Mouse (Mus musculus): ENCODE results near the gene Snrnp35. TPM values are rescaled to one million over a fixed set of nuclear protein-coding genes. Genes with fewer than 3 reads are reported as not detected.

Gene Snrnp35
- total and polyA plus RNA-seq, 2 experiments from 2014 or later = 4.4 to 14.0 TPM

DNA sequence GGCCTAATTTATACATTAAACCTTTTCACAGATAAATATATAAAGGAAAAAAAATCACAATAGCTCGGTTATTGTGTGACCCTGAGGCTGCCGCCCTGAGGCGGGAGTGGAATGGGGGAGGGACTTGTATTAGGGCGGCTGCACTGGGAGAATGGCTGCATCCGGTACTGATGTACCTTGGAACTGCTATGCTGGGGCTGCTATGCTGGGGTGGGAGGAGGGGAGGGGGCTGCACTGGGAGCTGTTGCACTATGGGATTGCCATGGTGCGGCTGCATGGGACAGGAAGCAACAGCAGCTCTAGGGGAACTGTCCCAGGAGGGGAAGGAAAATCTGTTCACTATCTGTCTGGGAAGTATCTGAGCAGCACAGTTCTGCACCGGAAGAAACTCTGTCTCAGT lies 49.5 kb downstream of the Snrnp35 start:
- 34% methylated on average over 7 of the region's 7 CpGs for WGBS

DNA sequence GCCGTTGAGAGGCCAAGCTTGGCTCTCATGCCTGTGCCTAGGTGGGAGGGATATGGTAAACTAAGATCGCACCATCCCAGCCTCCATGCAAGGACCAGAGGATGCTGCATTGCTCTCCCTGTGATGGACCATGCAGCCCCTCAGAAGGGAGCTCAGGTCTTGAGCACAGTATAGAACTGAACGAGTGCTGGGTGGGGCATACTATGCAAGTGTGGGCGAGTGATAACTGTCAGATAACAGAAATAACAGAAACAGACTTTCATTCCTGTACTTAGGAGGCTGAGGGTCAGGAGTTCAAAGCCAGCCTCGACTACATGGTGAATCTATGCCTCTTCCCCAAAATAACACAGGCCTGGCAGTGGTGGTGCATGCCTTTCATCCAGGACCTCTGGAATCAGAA lies 52.1 kb downstream of the Snrnp35 start:
- no peaks in the 10 kb centered on the region for H3K27me3 ChIP-seq (ENCODE audit: control insufficient read depth, insufficient read depth, low read length)
- ATAC-seq (ENCODE audit: insufficient read depth, low read depth) (no peak), DNase-seq (ENCODE audit: low spot score) (no peak)
- WGBS = 37% methylated on average over 5 of the region's 5 CpGs
- no peak for TF ChIP-seq CTCF (IDR thresholded peaks at IDR 0.05; ENCODE audit: low read depth)
- no peak for TF ChIP-seq EP300 (IDR thresholded peaks at IDR 0.05; ENCODE audit: low read depth)
- H3K9me3 ChIP-seq (replicated peaks; ENCODE audit: control insufficient read depth, low read length) = no peaks in the 10 kb centered on the region
- H3K4me2 ChIP-seq (ENCODE audit: low read depth, low read length) = no peak overlapping the region
- H3K4me1 ChIP-seq (ENCODE audit: control insufficient read depth, insufficient read depth) = peaks cover 15% of the 10 kb centered on the region
- H3K27ac ChIP-seq (ENCODE audit: low read depth) = no peak overlapping the region
- no peak overlapping the region for H3K4me3 ChIP-seq (ENCODE audit: low read depth, low read length)
- H3K36me3 ChIP-seq (replicated peaks; ENCODE audit: control insufficient read depth, insufficient read depth, low read length) = no peaks in the 10 kb centered on the region
- no peak overlapping the region for H3K9ac ChIP-seq (replicated peaks; ENCODE audit: low read depth, low read length)

More for the DNA sequence above, 49.5 kb downstream of the Snrnp35 start:
- no peaks in the 10 kb centered on the region for H3K27me3 ChIP-seq (ENCODE audit: control insufficient read depth, insufficient read depth, low read length)
- TF ChIP-seq CTCF (IDR thresholded peaks at IDR 0.05; ENCODE audit: low read depth) = no peak
- no peak for TF ChIP-seq EP300 (IDR thresholded peaks at IDR 0.05; ENCODE audit: low read depth)
- H3K9ac ChIP-seq (replicated peaks; ENCODE audit: low read depth, low read length) = no peak overlapping the region
- H3K4me1 ChIP-seq (ENCODE audit: control insufficient read depth, insufficient read depth) = peaks cover 37% of the 10 kb centered on the region
- H3K36me3 ChIP-seq (replicated peaks; ENCODE audit: control insufficient read depth, insufficient read depth, low read length) = peaks cover under 1% of the 10 kb centered on the region; the same call in 1 of the 2 replicates
- 0 out of 2 replicates have a peak overlapping the region, but pooled peaks have one; percentile 91 for H3K4me2 ChIP-seq (ENCODE audit: low read depth, low read length)
- DNase-seq (ENCODE audit: low spot score) = no peak
- H3K27ac ChIP-seq (ENCODE audit: low read depth) = peak overlapping the region; percentile 94
- no peaks in the 10 kb centered on the region for H3K9me3 ChIP-seq (replicated peaks; ENCODE audit: control insufficient read depth, low read length)
- H3K4me3 ChIP-seq (ENCODE audit: low read depth, low read length) = no peak overlapping the region
- ATAC-seq (ENCODE audit: insufficient read depth, low read depth) = no peak

DNA sequence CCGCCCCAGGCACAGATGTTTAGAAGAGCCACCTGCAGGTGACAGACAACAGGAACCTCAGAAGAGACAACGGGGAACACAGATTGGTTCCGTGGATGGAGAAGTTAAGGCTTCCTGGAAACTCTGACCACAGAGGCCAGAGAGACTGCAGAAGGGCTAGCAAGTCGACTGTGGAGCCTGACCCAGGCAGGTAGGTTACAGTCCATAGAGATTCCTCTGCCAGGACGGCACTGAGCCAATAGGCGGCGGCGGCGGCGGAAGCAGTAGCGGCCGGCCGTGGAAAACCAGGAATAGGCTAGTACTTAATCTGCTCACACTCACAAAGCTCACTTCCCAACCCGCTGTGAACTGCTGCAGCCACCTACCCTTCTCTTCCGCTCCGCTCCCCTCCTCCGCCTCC lies 53.8 kb downstream of the Snrnp35 start:
- DNase-seq (ENCODE audit: low spot score) (peak; percentile 61), ATAC-seq (ENCODE audit: insufficient read depth, low read depth) (no peak)
- peak overlapping the region; percentile 60 for H3K4me2 ChIP-seq (ENCODE audit: low read depth, low read length)
- TF ChIP-seq EP300 (IDR thresholded peaks at IDR 0.05; ENCODE audit: low read depth) (no peak), CTCF (IDR thresholded peaks at IDR 0.05; ENCODE audit: low read depth) (no peak; the same call in 1 of the 2 replicates)
- WGBS = 3% methylated on average over 17 of the region's 17 CpGs
- H3K4me3 ChIP-seq (ENCODE audit: low read depth, low read length) = peak overlapping the region; percentile 22
- no peaks in the 10 kb centered on the region for H3K27me3 ChIP-seq (ENCODE audit: control insufficient read depth, insufficient read depth, low read length)
- peaks cover 10% of the 10 kb centered on the region for H3K4me1 ChIP-seq (ENCODE audit: control insufficient read depth, insufficient read depth)
- no peaks in the 10 kb centered on the region for H3K9me3 ChIP-seq (replicated peaks; ENCODE audit: control insufficient read depth, low read length)
- no peaks in the 10 kb centered on the region for H3K36me3 ChIP-seq (replicated peaks; ENCODE audit: control insufficient read depth, insufficient read depth, low read length)
- H3K27ac ChIP-seq (ENCODE audit: low read depth) = peak overlapping the region; percentile 75
- H3K9ac ChIP-seq (replicated peaks; ENCODE audit: low read depth, low read length) = 0 out of 2 replicates have a peak overlapping the region, but pooled peaks have one; percentile 32

- 75% methylated on average over 14 of the region's 16 CpGs for WGBS
- DNase-seq (ENCODE audit: low spot score) (peak; percentile 47), ATAC-seq (ENCODE audit: insufficient read depth, low read depth) (no peak)
- Histone ChIP-seq H3K9ac (replicated peaks; ENCODE audit: low read depth, low read length) (no peak overlapping the region), H3K4me1 (ENCODE audit: control insufficient read depth, insufficient read depth) (peaks cover 13% of the 10 kb centered on the region), H3K27ac (ENCODE audit: low read depth) (no peak overlapping the region), H3K9me3 (replicated peaks; ENCODE audit: control insufficient read depth, low read length) (no peaks in the 10 kb centered on the region), H3K4me3 (ENCODE audit: low read depth, low read length) (no peak overlapping the region), H3K27me3 (ENCODE audit: control insufficient read depth, insufficient read depth, low read length) (no peaks in the 10 kb centered on the region), H3K4me2 (ENCODE audit: low read depth, low read length) (no peak overlapping the region), H3K36me3 (replicated peaks; ENCODE audit: control insufficient read depth, insufficient read depth, low read length) (peaks cover 10% of the 10 kb centered on the region)
- TF ChIP-seq CTCF (IDR thresholded peaks at IDR 0.05; ENCODE audit: low read depth) (peak; percentile 71), EP300 (IDR thresholded peaks at IDR 0.05; ENCODE audit: low read depth) (no peak)
Observed at GRCm38 (mm10) chr5:124538813-124539792, 56.2 kb downstream of the Snrnp35 start.

GRCm38 (mm10) chr5:124539905-124540304 lies 57.0 kb downstream of the Snrnp35 start:
- Histone ChIP-seq H3K9ac (replicated peaks; ENCODE audit: low read depth, low read length) (no peak overlapping the region), H3K4me1 (ENCODE audit: control insufficient read depth, insufficient read depth) (peaks cover 13% of the 10 kb centered on the region), H3K9me3 (replicated peaks; ENCODE audit: control insufficient read depth, low read length) (no peaks in the 10 kb centered on the region), H3K27me3 (ENCODE audit: control insufficient read depth, insufficient read depth, low read length) (no peaks in the 10 kb centered on the region), H3K4me2 (ENCODE audit: low read depth, low read length) (peak overlapping the region; percentile 48), H3K36me3 (replicated peaks; ENCODE audit: control insufficient read depth, insufficient read depth, low read length) (peaks cover 18% of the 10 kb centered on the region), H3K4me3 (ENCODE audit: low read depth, low read length) (peak overlapping the region; percentile 74), H3K27ac (ENCODE audit: low read depth) (peak overlapping the region; percentile 66; the same call in 1 of the 2 replicates)
- 62% methylated on average over 4 of the region's 4 CpGs for WGBS
- ATAC-seq (ENCODE audit: insufficient read depth, low read depth) (no peak), DNase-seq (ENCODE audit: low spot score) (no peak)
- TF ChIP-seq CTCF (IDR thresholded peaks at IDR 0.05; ENCODE audit: low read depth) = no peak
